Mouse (Mus musculus) liver, adult 2 months (tissue): ENCODE data around the gene Arhgef33. TPM values are rescaled to one million over a fixed set of nuclear protein-coding genes. Genes with fewer than 3 reads are reported as not detected.
A peak's percentile ranks its signal among the peaks of the same experiment; 100 is the strongest.

ENCODE experiments used
- DNase-seq: peaks from one replicate; pipeline ENCODE4 v3.0.0-alpha.2; 2011; ENCODE audit warnings: low read depth, low spot score; ENCODE audit errors: extremely low read depth
- H3K27ac ChIP-seq: fragments of 200-500 bp; replicated peaks from 2 replicates; pipeline ENCODE4 v1.5.1; 2012; ENCODE audit warnings: low read depth, mild to moderate bottlenecking, control low read depth, inconsistent platforms, low read length; ENCODE audit not compliant: insufficient read depth
- H3K27me3 ChIP-seq: fragments of 200-500 bp; 2 replicates; pipeline ENCODE4 v1.6.1; 2012; ENCODE audit warnings: mild to moderate bottlenecking, moderate library complexity, low read length, inconsistent platforms; ENCODE audit not compliant: control insufficient read depth, insufficient read depth
- H3K36me3 ChIP-seq: fragments of 200-500 bp; 2 replicates; pipeline ENCODE4 v1.6.1; 2012; ENCODE audit warnings: low read length, inconsistent platforms; ENCODE audit not compliant: control insufficient read depth, insufficient read depth
- H3K4me1 ChIP-seq: fragments of 200-500 bp; 2 replicates; pipeline ENCODE4 v1.6.1; 2011; ENCODE audit warnings: low read length; ENCODE audit not compliant: control insufficient read depth, insufficient read depth
- H3K4me3 ChIP-seq: fragments of 200-500 bp; 2 replicates; pipeline ENCODE4 v1.5.1; 2011; ENCODE audit warnings: low read depth, mild to moderate bottlenecking, control low read depth, low read length, moderate library complexity; ENCODE audit not compliant: insufficient read depth
- H3K79me2 ChIP-seq: fragments of 200-500 bp; 2 replicates; pipeline ENCODE4 v1.6.1; 2012; ENCODE audit warnings: inconsistent platforms, mild to moderate bottlenecking, low read length, moderate library complexity; ENCODE audit not compliant: control insufficient read depth, insufficient read depth
- H3K9ac ChIP-seq: fragments of 200-500 bp; 2 replicates; pipeline ENCODE4 v1.6.1; 2012; ENCODE audit warnings: low read depth, mild to moderate bottlenecking, control low read depth, inconsistent platforms, low read length
- CTCF ChIP-seq: fragments of 200-500 bp; IDR thresholded peaks from 2 replicates; pipeline ENCODE4 v1.5.1; 2011; ENCODE audit warnings: low read depth, low read length, control low read depth
- POLR2A ChIP-seq: fragments of 200-500 bp; IDR thresholded peaks from 2 replicates; pipeline ENCODE4 v1.6.1; 2011; ENCODE audit warnings: low read length, control low read depth; ENCODE audit not compliant: insufficient read depth; ENCODE audit errors: extremely low read depth
- WGBS: fragments of 180-500 bp; shearing (Covaris S2); methylation state at CpG from one replicate; pipeline ENCODE4 v1.1.7; 2018; 5-methylcytosine and 5-hydroxymethylcytosine counted together
- polyA plus RNA-seq: library from polyadenylated mRNA; depleted of rRNA; stranded (reverse); fragments of >200 nt; gene quantifications from 2 replicates; pipeline ENCODE4 v1.2.3, GENCODE M21; 2012; rRNA removed
- total RNA-seq: library from RNA; depleted of rRNA; stranded (reverse); fragments of >200 nt; gene quantifications from 2 replicates; pipeline ENCODE4 v1.2.3, GENCODE M21; 2014; rRNA removed

The Arhgef33 gene
- total and polyA plus RNA-seq, 2 experiments: not detected

DNA sequence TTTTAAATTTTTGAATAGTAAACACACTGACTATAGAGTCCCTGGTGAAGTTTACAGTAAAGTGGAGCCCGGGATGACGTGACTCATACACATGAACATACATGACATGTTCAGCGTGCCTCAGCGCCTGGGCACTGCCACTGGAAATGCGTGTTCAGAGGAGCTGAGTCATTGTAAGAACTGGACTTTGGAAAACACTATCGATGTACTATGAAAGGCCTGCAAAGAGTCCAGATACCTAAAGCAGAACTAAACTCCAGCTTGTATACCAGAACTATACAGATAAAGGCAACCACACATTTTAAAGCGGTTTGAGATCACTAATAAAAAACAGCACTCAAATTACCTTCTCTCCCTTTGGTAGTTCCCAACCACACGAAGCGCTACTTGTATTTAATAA lies 124.8 kb downstream of the Arhgef33 start:
- DNase-seq: peak; percentile 84
- WGBS: 60% methylated on average over 9 of the region's 9 CpGs
- H3K27ac ChIP-seq: no peak overlapping the region
- peaks cover 17% of the 10 kb centered on the region for H3K36me3 ChIP-seq
- H3K4me3 ChIP-seq: no peak overlapping the region
- no peaks in the 10 kb centered on the region; the same call in 1 of the 2 replicates for H3K79me2 ChIP-seq
- no peaks in the 10 kb centered on the region for H3K27me3 ChIP-seq
- TF ChIP-seq CTCF (no peak), POLR2A (no peak)
- H3K4me1 ChIP-seq: no peaks in the 10 kb centered on the region
- no peak overlapping the region for H3K9ac ChIP-seq

DNA sequence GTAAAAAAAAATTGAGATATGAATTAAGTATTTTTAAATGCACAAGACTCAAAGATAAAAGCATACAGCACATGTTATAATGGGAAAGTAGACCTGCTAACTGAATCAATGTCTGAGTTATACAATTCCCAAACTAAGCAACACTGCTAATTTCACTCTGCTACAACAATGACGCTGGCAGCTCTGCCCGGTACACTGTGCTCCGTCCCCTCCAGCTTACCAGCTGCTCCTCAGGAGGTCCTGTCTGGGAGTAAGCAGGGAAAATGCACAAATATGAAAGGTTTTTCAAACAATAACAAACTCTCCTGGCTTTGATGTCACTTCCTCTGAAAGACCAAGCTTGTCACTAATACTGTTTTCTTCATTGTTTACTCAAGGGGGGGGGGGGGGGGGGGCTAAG lies 127.2 kb downstream of the Arhgef33 start:
- Histone ChIP-seq H3K4me3 (no peak overlapping the region), H3K36me3 (peaks cover 24% of the 10 kb centered on the region), H3K9ac (no peak overlapping the region), H3K79me2 (no peaks in the 10 kb centered on the region; the same call in 1 of the 2 replicates), H3K27me3 (no peaks in the 10 kb centered on the region), H3K4me1 (no peaks in the 10 kb centered on the region), H3K27ac (no peak overlapping the region)
- no peak for DNase-seq
- TF ChIP-seq CTCF (no peak), POLR2A (no peak)
- WGBS: 94% methylated on average over 3 of the region's 3 CpGs

DNA sequence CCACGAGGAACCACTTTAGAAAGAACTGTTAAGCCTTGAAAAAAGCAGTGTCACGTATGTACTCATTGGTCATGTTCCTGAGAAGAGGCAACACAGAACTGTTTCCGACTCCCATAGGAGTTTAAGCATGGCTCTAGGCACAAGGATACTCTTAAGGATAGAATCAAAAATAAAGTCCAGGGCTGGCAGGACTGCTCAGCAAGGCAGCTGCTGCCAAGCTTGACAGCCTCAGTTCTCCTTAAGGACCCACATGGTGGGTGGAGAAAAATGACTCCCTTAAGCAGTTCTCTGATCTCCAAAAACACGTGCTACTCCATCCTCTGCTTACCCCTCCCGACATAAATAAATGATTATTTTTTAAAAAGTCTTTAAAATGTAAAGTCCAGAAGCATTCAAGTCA lies 128.5 kb downstream of the Arhgef33 start:
- no peaks in the 10 kb centered on the region for H3K79me2 ChIP-seq
- peaks cover 30% of the 10 kb centered on the region for H3K36me3 ChIP-seq
- TF ChIP-seq POLR2A (no peak), CTCF (no peak)
- no peak overlapping the region for H3K27ac ChIP-seq
- no peak overlapping the region for H3K9ac ChIP-seq
- H3K4me1 ChIP-seq: no peaks in the 10 kb centered on the region
- DNase-seq: no peak
- H3K4me3 ChIP-seq: no peak overlapping the region
- no peaks in the 10 kb centered on the region for H3K27me3 ChIP-seq
- 83% methylated on average over 5 of the region's 5 CpGs for WGBS

DNA sequence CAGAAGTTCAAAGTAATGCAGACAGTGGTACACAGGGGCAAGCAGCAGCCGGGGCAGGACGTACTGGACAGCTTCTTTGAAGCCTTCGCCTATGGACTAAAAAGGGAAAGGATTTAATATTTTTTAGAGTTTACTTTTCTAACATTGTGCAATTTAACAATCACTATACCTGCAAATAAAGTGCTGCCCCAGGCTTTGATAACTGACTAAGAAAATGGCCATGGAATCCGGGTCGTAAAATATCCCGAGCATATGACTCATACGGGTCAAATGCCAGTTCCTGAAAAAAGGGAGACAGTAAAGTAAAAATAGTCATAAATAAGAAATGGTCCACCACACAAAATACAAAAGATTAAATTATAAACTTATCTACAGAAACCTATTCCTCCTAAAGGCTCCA lies 138.2 kb downstream of the Arhgef33 start:
- no peak overlapping the region for H3K27ac ChIP-seq
- no peaks in the 10 kb centered on the region for H3K4me1 ChIP-seq
- no peak overlapping the region for H3K4me3 ChIP-seq
- TF ChIP-seq POLR2A (no peak), CTCF (no peak)
- no peaks in the 10 kb centered on the region for H3K79me2 ChIP-seq
- WGBS: 75% methylated on average over 7 of the region's 7 CpGs
- no peaks in the 10 kb centered on the region for H3K27me3 ChIP-seq
- H3K36me3 ChIP-seq: peaks cover 50% of the 10 kb centered on the region
- H3K9ac ChIP-seq: no peak overlapping the region
- no peak for DNase-seq

DNA sequence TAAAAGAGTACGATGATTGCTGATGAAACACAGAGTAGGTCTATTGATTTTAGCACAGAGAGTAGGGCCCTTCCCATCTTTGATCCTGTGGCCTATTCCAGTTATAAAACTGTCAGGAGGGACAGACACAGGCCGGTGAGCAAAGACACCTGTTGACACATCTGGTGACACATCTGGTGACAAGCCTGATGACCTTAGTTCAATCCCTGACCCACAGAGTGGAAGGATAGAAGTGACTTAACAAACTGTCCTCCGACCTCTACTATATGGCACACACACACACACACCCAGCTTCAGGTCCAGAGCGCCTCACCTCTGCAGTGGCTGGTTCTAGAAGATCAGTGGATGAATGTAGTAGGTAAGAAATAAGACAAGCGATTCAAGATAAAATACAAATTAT lies 139.3 kb downstream of the Arhgef33 start:
- DNase-seq: no peak
- Histone ChIP-seq H3K4me3 (no peak overlapping the region), H3K36me3 (peaks cover 49% of the 10 kb centered on the region), H3K79me2 (no peaks in the 10 kb centered on the region), H3K9ac (no peak overlapping the region), H3K4me1 (no peaks in the 10 kb centered on the region), H3K27ac (no peak overlapping the region), H3K27me3 (no peaks in the 10 kb centered on the region)
- WGBS: 70% methylated on average over 5 of the region's 5 CpGs
- no peak for TF ChIP-seq CTCF
- no peak for TF ChIP-seq POLR2A

Other genes with a start within 250 kb of the Arhgef33 start
- gene Hnrnpll, start 245.1 kb upstream of the Arhgef33 start, total RNA-seq: 26.1 and 27.2 TPM in 2 replicates
- gene Hnrnpll, start 245.1 kb upstream of the Arhgef33 start, polyA plus RNA-seq: 7.7 and 7.9 TPM in 2 replicates
- 68.6 and 70.5 TPM in 2 replicates for gene Galm, start 179.9 kb upstream of the Arhgef33 start, total RNA-seq
- gene Galm, start 179.9 kb upstream of the Arhgef33 start, polyA plus RNA-seq: 81.2 and 98.5 TPM in 2 replicates
- 20.5 and 22.3 TPM in 2 replicates for gene Srsf7, start 100.1 kb upstream of the Arhgef33 start, total RNA-seq
- 13.2 and 20.6 TPM in 2 replicates for gene Srsf7, start 100.1 kb upstream of the Arhgef33 start, polyA plus RNA-seq
- not detected in 2 replicates for gene Ttc39d, start 99.9 kb upstream of the Arhgef33 start, total RNA-seq
- gene Ttc39d, start 99.9 kb upstream of the Arhgef33 start, polyA plus RNA-seq: not detected in 2 replicates
- gene Gemin6, start 83.0 kb upstream of the Arhgef33 start, total RNA-seq: 4.9 and 5.9 TPM in 2 replicates
- gene Gemin6, start 83.0 kb upstream of the Arhgef33 start, polyA plus RNA-seq: 2.2 and 2.3 TPM in 2 replicates
- gene Morn2, start 17.2 kb upstream of the Arhgef33 start, total RNA-seq: 9.3 and 9.6 TPM in 2 replicates
- gene Morn2, start 17.2 kb upstream of the Arhgef33 start, polyA plus RNA-seq: 3.0 and 4.2 TPM in 2 replicates
- 6.7 and 9.3 TPM in 2 replicates for gene Dhx57, start 16.9 kb upstream of the Arhgef33 start, total RNA-seq
- gene Dhx57, start 16.9 kb upstream of the Arhgef33 start, polyA plus RNA-seq: 2.6 and 3.7 TPM in 2 replicates
- not detected in 2 replicates for gene Gm10190, start 66.1 kb downstream of the Arhgef33 start, total RNA-seq
- gene Gm10190, start 66.1 kb downstream of the Arhgef33 start, polyA plus RNA-seq: not detected in 2 replicates
- 11.8 and 12.0 TPM in 2 replicates for gene Sos1, start 173.0 kb downstream of the Arhgef33 start, total RNA-seq
- gene Sos1, start 173.0 kb downstream of the Arhgef33 start, polyA plus RNA-seq: 2.8 TPM in 2 replicates